In the genomic region with DNA sequence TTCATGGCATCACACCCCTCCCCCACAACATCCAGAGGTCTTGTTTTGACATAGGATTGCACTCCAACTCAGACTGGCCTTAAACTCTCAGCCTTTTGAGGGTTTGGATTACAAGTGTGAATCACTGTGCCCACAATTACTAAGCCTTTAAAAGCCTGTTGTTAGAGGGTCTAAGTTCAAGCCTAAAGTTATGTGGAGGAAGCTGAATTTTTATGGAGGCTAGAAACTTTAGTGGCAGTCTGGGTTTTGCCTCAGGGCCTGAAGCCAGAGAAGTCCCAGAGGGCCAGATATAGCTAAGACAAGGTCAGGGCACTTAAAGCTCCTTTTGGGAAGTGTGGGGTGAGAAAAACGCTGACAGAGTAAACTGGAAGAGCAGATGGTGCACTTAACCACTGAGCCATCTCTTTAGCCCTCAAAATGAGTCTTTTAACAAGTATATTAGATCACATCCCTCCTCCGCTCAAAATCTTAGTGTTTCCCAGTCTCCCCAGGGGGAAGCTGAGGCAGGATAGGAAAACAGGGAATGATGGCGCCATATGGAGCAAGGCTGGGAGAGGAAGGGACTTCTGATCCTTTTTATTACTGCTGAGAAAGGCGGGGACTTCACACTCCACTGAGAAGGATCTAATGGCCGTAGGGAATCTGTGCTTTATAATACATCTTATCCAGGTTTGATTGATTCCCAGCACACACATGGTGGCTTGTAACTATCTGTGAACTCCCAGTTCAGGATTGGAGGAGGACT, we compare ENCODE assay signal across 17 mouse cellular contexts. TPM values are rescaled to one million over a fixed set of nuclear protein-coding genes. Genes with fewer than 3 reads are reported as not detected.
A peak's percentile ranks its signal among the peaks of the same experiment; 100 is the strongest.
DNase-seq lines count a peak whose midpoint lies in the region; ATAC-seq lines count a peak whose summit lies in the region.
"Had no signal": no experiment of that assay in that cellular context is flagged by ENCODE, and none has a peak within 500 bp of the region (broad histone marks: within the 10 kb centered on the region; RNA-seq: fewer than 3 reads in every experiment).

No protein-coding gene starts in this region.

- no peaks in the 10 kb centered on the region for H3K36me3 ChIP-seq in limb, embryonic 11.5 days (ENCODE audit: control insufficient read depth, insufficient read depth, low read length)
- no peaks in the 10 kb centered on the region for H3K36me3 ChIP-seq in hindbrain, embryonic 16.5 days (ENCODE audit: control insufficient read depth, insufficient read depth, low read length)
- H3K36me3 ChIP-seq: embryonic facial prominence, embryonic 13.5 days; midbrain, embryonic 13.5 days had no signal

- H3K27me3 ChIP-seq in limb, embryonic 11.5 days (ENCODE audit: control insufficient read depth, insufficient read depth, low read length): no peaks in the 10 kb centered on the region
- no peaks in the 10 kb centered on the region for H3K27me3 ChIP-seq in hindbrain, embryonic 16.5 days (replicated peaks; ENCODE audit: control insufficient read depth, insufficient read depth, low read length)
- H3K27me3 ChIP-seq: embryonic facial prominence, embryonic 13.5 days; midbrain, embryonic 13.5 days had no signal

- WGBS in limb, embryonic 11.5 days: 20% methylated on average over 5 of the region's 5 CpGs
- 61% methylated on average over 5 of the region's 5 CpGs for WGBS in hindbrain, embryonic 16.5 days

- intact Hi-C loops in heart, postnatal 10 days (cut with DNase I): no loop called here
- intact Hi-C loops in heart, postnatal 25 days (cut with DNase I): no loop called here

- no peak overlapping the region for H3K9ac ChIP-seq in limb, embryonic 11.5 days (ENCODE audit: low read length)
- H3K9ac ChIP-seq in hindbrain, embryonic 16.5 days (ENCODE audit: low read depth, low read length): no peak overlapping the region
- H3K9ac ChIP-seq: embryonic facial prominence, embryonic 13.5 days; forebrain, postnatal 0 days; liver, embryonic 14.5 days; midbrain, embryonic 13.5 days had no signal

- peaks cover 3% of the 10 kb centered on the region; the same call in 1 of the 2 replicates for H3K4me1 ChIP-seq in limb, embryonic 11.5 days (ENCODE audit: control insufficient read depth, insufficient read depth, low read length)
- H3K4me1 ChIP-seq in hindbrain, embryonic 16.5 days (ENCODE audit: control insufficient read depth, insufficient read depth, low read depth, low read length): no peaks in the 10 kb centered on the region
- H3K4me1 ChIP-seq: embryonic facial prominence, embryonic 13.5 days; midbrain, embryonic 13.5 days had no signal

- ATAC-seq in limb, embryonic 11.5 days (ENCODE audit: insufficient number of reproducible peaks, low FRiP score, low TSS enrichment, low read depth): peak; percentile 65; the same call in 1 of the 2 replicates
- no peak for ATAC-seq in hindbrain, embryonic 16.5 days
- ATAC-seq: forebrain, postnatal 0 days; midbrain, embryonic 13.5 days had no signal

- H3K4me2 ChIP-seq in limb, embryonic 11.5 days (ENCODE audit: low read depth, severe bottlenecking): no peak overlapping the region
- H3K4me2 ChIP-seq in hindbrain, embryonic 16.5 days (ENCODE audit: low read length): no peak overlapping the region
- H3K4me2 ChIP-seq: embryonic facial prominence, embryonic 13.5 days; midbrain, embryonic 13.5 days had no signal

- no peak overlapping the region for H3K4me3 ChIP-seq in limb, embryonic 11.5 days (ENCODE audit: low read depth, low read length)
- no peak overlapping the region for H3K4me3 ChIP-seq in hindbrain, embryonic 16.5 days (ENCODE audit: low read length)
- H3K4me3 ChIP-seq: embryonic facial prominence, embryonic 13.5 days; midbrain, embryonic 13.5 days had no signal

- H3K9me3 ChIP-seq in limb, embryonic 11.5 days (ENCODE audit: control insufficient read depth, low read length): no peaks in the 10 kb centered on the region
- no peaks in the 10 kb centered on the region for H3K9me3 ChIP-seq in hindbrain, embryonic 16.5 days (ENCODE audit: control insufficient read depth, low read length)
- H3K9me3 ChIP-seq: embryonic facial prominence, embryonic 13.5 days; midbrain, embryonic 13.5 days had no signal

- peak; percentile 53 to 54 for DNase-seq in heart, postnatal 10 days
- DNase-seq in heart, postnatal 25 days (ENCODE audit: low spot score): no peak
- peak; percentile 52 for DNase-seq in Muller cell, postnatal 12 days (ENCODE audit: inconsistent ontology term)
- DNase-seq in fibroblast of lung, adult 2 months (ENCODE audit: low read depth): peak; percentile 59
- DNase-seq in limb, embryonic 11.5 days (ENCODE audit: low spot score): no peak
- no peak for DNase-seq in spleen, postnatal 36 days (ENCODE audit: low spot score in 2 of 2)
- DNase-seq: cerebellum, adult 9-10 months; forebrain, postnatal 0 days; lung, postnatal 36 days had no signal

- H3K27ac ChIP-seq in limb, embryonic 11.5 days (replicated peaks; ENCODE audit: low read depth, low read length): no peak overlapping the region
- H3K27ac ChIP-seq in hindbrain, embryonic 16.5 days (ENCODE audit: low read depth, low read length): no peak overlapping the region
- H3K27ac ChIP-seq: embryonic facial prominence, embryonic 13.5 days; liver, embryonic 14.5 days; midbrain, embryonic 13.5 days had no signal

RNA-seq across cellular contexts. Expression of a gene that starts 10.5 kb away (rescaled TPM):
- total RNA-seq in heart, postnatal 10 days (2021): not detected
- not detected for total RNA-seq in heart, postnatal 25 days (2021)
- polyA plus RNA-seq in limb, embryonic 11.5 days (2014; fragmentation: Nextera tagmentation; extraction: Ambion mirVana): 0.43 TPM in 1 of 2 replicates, not detected in the other
- 1.0 and 1.6 TPM in 2 replicates for polyA plus RNA-seq in hindbrain, embryonic 16.5 days (2015; fragmentation: Nextera tagmentation; extraction: Ambion mirVana)
- polyA plus RNA-seq: midbrain, embryonic 13.5 days; neural tube, embryonic 11.5 days; small intestine, adult 2 months; testis, adult 2 months had no signal

RNA-seq across cellular contexts. Expression of a gene that starts 12.8 kb away (rescaled TPM):
- total RNA-seq in heart, postnatal 10 days (2021): 100 to 1,000 TPM; 108 to 126 TPM
- 10 to 100 TPM; 71.3 to 74.7 TPM for total RNA-seq in heart, postnatal 25 days (2021)
- polyA plus RNA-seq in limb, embryonic 11.5 days (2014; fragmentation: Nextera tagmentation; extraction: Ambion mirVana): 36.6 and 42.1 TPM in 2 replicates
- 50.5 and 60.8 TPM in 2 replicates for polyA plus RNA-seq in hindbrain, embryonic 16.5 days (2015; fragmentation: Nextera tagmentation; extraction: Ambion mirVana)

RNA-seq across cellular contexts. Expression of a gene that starts 23.2 kb away (rescaled TPM):
- not detected for total RNA-seq in heart, postnatal 10 days (2021)
- total RNA-seq in heart, postnatal 25 days (2021): under 1 TPM; 0.23 to 0.48 TPM
- polyA plus RNA-seq in limb, embryonic 11.5 days (2014; fragmentation: Nextera tagmentation; extraction: Ambion mirVana): not detected in 2 replicates
- polyA plus RNA-seq in hindbrain, embryonic 16.5 days (2015; fragmentation: Nextera tagmentation; extraction: Ambion mirVana): 0.19 TPM in 1 of 2 replicates, not detected in the other
- total RNA-seq: forebrain, postnatal 0 days had no signal
- polyA plus RNA-seq: forebrain, postnatal 0 days; hindbrain, embryonic 11.5 days; midbrain, embryonic 13.5 days; neural tube, embryonic 11.5 days; testis, adult 2 months had no signal

RNA-seq across cellular contexts. Expression of a gene that starts 35.6 kb away (rescaled TPM):
- total RNA-seq in heart, postnatal 10 days (2021): 10 to 100 TPM; 40.6 to 42.3 TPM
- 10 to 100 TPM; 27.1 to 29.7 TPM for total RNA-seq in heart, postnatal 25 days (2021)
- polyA plus RNA-seq in limb, embryonic 11.5 days (2014; fragmentation: Nextera tagmentation; extraction: Ambion mirVana): 11.8 and 12.6 TPM in 2 replicates
- polyA plus RNA-seq in hindbrain, embryonic 16.5 days (2015; fragmentation: Nextera tagmentation; extraction: Ambion mirVana): 13.6 and 17.2 TPM in 2 replicates

RNA-seq across cellular contexts. Expression of a gene that starts 35.7 kb away (rescaled TPM):
- total RNA-seq in heart, postnatal 10 days (2021): 100 to 1,000 TPM; 418 to 437 TPM
- total RNA-seq in heart, postnatal 25 days (2021): 100 to 1,000 TPM; 777 to 804 TPM
- polyA plus RNA-seq in limb, embryonic 11.5 days (2014; fragmentation: Nextera tagmentation; extraction: Ambion mirVana): 4.6 and 7.3 TPM in 2 replicates
- 26.1 and 40.5 TPM in 2 replicates for polyA plus RNA-seq in hindbrain, embryonic 16.5 days (2015; fragmentation: Nextera tagmentation; extraction: Ambion mirVana)

Comparison
In these comparisons a context has a peak if more than half of its experiments do, and no peak if none do; other contexts are left out.
1. DNase-seq: peak in heart, postnatal 10 days (2 of 2), Muller cell, postnatal 12 days (single experiment) and fibroblast of lung, adult 2 months (single experiment); none in heart, postnatal 25 days (single experiment), limb, embryonic 11.5 days (single experiment) and spleen, postnatal 36 days (0 of 2).